Mouse (Mus musculus) spleen, adult 18-20 months (tissue): ENCODE data around the gene Angptl7.

Experiments
- DNase-seq, 2 experiments: peaks; one replicate each; pipeline ENCODE4 v3.0.0; 2022; ENCODE audit warnings: mixed read lengths in 2 of 2

Angptl7 gene

GRCm38 (mm10) chr4:148491448-148491847 lies 8.8 kb downstream of the Angptl7 start:
- DNase-seq = no peak

- DNase-seq = no peak
Observed at GRCm38 (mm10) chr4:148490502-148490901, 9.8 kb downstream of the Angptl7 start.

GRCm38 (mm10) chr4:148487841-148488240 lies 12.4 kb downstream of the Angptl7 start:
- no peak for DNase-seq

- no peak for DNase-seq
Observed at GRCm38 (mm10) chr4:148484511-148484910, 15.7 kb downstream of the Angptl7 start.

- no peak for DNase-seq
Observed at GRCm38 (mm10) chr4:148481557-148482168, 18.6 kb downstream of the Angptl7 start.

- DNase-seq = no peak
Observed at GRCm38 (mm10) chr4:148480245-148480644, 20.0 kb downstream of the Angptl7 start.

- DNase-seq = no peak
Observed at GRCm38 (mm10) chr4:148473496-148473895, 26.8 kb downstream of the Angptl7 start.

GRCm38 (mm10) chr4:148472436-148473174 lies 27.7 kb downstream of the Angptl7 start:
- no peak for DNase-seq

GRCm38 (mm10) chr4:148471363-148471806 lies 28.9 kb downstream of the Angptl7 start:
- DNase-seq = no peak

- no peak for DNase-seq
Observed at GRCm38 (mm10) chr4:148469487-148470252, 30.6 kb downstream of the Angptl7 start.

GRCm38 (mm10) chr4:148468396-148468795 lies 31.9 kb downstream of the Angptl7 start:
- no peak for DNase-seq

GRCm38 (mm10) chr4:148466511-148467079 lies 33.7 kb downstream of the Angptl7 start:
- DNase-seq = no peak

- no peak for DNase-seq
Observed at GRCm38 (mm10) chr4:148464869-148465268, 35.4 kb downstream of the Angptl7 start.

GRCm38 (mm10) chr4:148464301-148464700 lies 36.0 kb downstream of the Angptl7 start:
- DNase-seq = no peak

GRCm38 (mm10) chr4:148463208-148463960 lies 36.9 kb downstream of the Angptl7 start:
- no peak for DNase-seq

GRCm38 (mm10) chr4:148462717-148463116 lies 37.5 kb downstream of the Angptl7 start:
- no peak for DNase-seq

- no peak for DNase-seq
Observed at GRCm38 (mm10) chr4:148461772-148462171, 38.5 kb downstream of the Angptl7 start.

GRCm38 (mm10) chr4:148460656-148461284 lies 39.5 kb downstream of the Angptl7 start:
- DNase-seq = no peak

- no peak for DNase-seq
Observed at GRCm38 (mm10) chr4:148455477-148456025, 44.7 kb downstream of the Angptl7 start.

- no peak for DNase-seq
Observed at GRCm38 (mm10) chr4:148453707-148454106, 46.6 kb downstream of the Angptl7 start.

- no peak for DNase-seq
Observed at GRCm38 (mm10) chr4:148448853-148449245, 51.4 kb downstream of the Angptl7 start.
